Mouse (Mus musculus) limb, embryonic 14.5 days (tissue): ENCODE results near the gene Rnf181. TPM values are rescaled to one million over a fixed set of nuclear protein-coding genes. Genes with fewer than 3 reads are reported as not detected.

Experiments
- ATAC-seq: fragments of 200-750 bp; cut with Nextera tagmentation; 2 replicates; pipeline ENCODE4 v1.8.0; 2017; ENCODE audit warnings: low read depth, moderate number of reproducible peaks, moderate TSS enrichment; ENCODE audit not compliant: low FRiP score
- DNase-seq: peaks from one replicate; pipeline ENCODE4 v3.0.0-alpha.2; 2015; ENCODE audit warnings: low spot score
- H3K27ac ChIP-seq: fragments of 300-500 bp; sonication (generic); replicated peaks from 2 replicates; pipeline ENCODE4 v1.5.1; 2014; ENCODE audit warnings: low read depth, mild to moderate bottlenecking, low read length, moderate library complexity, mixed read lengths
- H3K27me3 ChIP-seq: fragments of 300-500 bp; sonication (generic); 2 replicates; pipeline ENCODE4 v1.6.1; 2014; ENCODE audit warnings: low read length, mixed read lengths; ENCODE audit not compliant: control insufficient read depth, insufficient read depth
- H3K36me3 ChIP-seq: fragments of 300-500 bp; sonication (generic); 2 replicates; pipeline ENCODE4 v1.6.1; 2014; ENCODE audit warnings: mild to moderate bottlenecking, low read length, moderate library complexity, mixed read lengths; ENCODE audit not compliant: control insufficient read depth, insufficient read depth
- H3K4me1 ChIP-seq: fragments of 300-500 bp; sonication (generic); 2 replicates; pipeline ENCODE4 v1.6.1; 2014; ENCODE audit warnings: antibody characterized with exemption, low read length, mixed read lengths; ENCODE audit not compliant: control insufficient read depth, insufficient read depth
- H3K4me2 ChIP-seq: fragments of 300-500 bp; sonication (generic); replicated peaks from 2 replicates; pipeline ENCODE4 v1.6.1; 2014; ENCODE audit warnings: low read depth, mild to moderate bottlenecking, low read length, moderate library complexity; ENCODE audit not compliant: severe bottlenecking
- H3K4me3 ChIP-seq: fragments of 300-500 bp; sonication (generic); replicated peaks from 2 replicates; pipeline ENCODE4 v1.5.1; 2014; ENCODE audit warnings: low read length
- H3K9ac ChIP-seq: fragments of 300-500 bp; sonication (generic); 2 replicates; pipeline ENCODE4 v1.6.1; 2014; ENCODE audit warnings: mild to moderate bottlenecking, low read depth, low read length, moderate library complexity; ENCODE audit not compliant: severe bottlenecking
- H3K9me3 ChIP-seq: fragments of 300-500 bp; sonication (generic); 2 replicates; pipeline ENCODE4 v1.6.1; 2016; ENCODE audit warnings: low read length; ENCODE audit not compliant: control insufficient read depth
- POLR2A ChIP-seq: fragments of 200-500 bp; IDR thresholded peaks from 2 replicates; pipeline ENCODE4 v1.8.0; 2012; ENCODE audit warnings: inconsistent platforms, mild to moderate bottlenecking, moderate library complexity, borderline replicate concordance; ENCODE audit not compliant: insufficient read depth, insufficient read length; ENCODE audit errors: extremely low read depth
- WGBS: fragments of 180-500 bp; shearing (Covaris S2); extraction: QIAGEN DNeasy Blood & Tissue Kit; methylation state at CpG from one replicate; pipeline ENCODE4 v1.1.7; 2014; 5-methylcytosine and 5-hydroxymethylcytosine counted together
- polyA plus RNA-seq, 2 experiments: library from polyadenylated mRNA; depleted of rRNA in 1 of 2; stranded (reverse) in 1 of 2; unstranded in 1 of 2; fragments of >200 nt; fragmentation: Nextera tagmentation in 1 of 2; extraction: Ambion mirVana in 1 of 2; gene quantifications; 2 replicates each; pipeline versions ENCODE4 v1.2.1 to v1.2.3; 2012 to 2014

Gene Rnf181
- polyA plus RNA-seq, 2 experiments: 65.7 to 84.4 TPM

DNA sequence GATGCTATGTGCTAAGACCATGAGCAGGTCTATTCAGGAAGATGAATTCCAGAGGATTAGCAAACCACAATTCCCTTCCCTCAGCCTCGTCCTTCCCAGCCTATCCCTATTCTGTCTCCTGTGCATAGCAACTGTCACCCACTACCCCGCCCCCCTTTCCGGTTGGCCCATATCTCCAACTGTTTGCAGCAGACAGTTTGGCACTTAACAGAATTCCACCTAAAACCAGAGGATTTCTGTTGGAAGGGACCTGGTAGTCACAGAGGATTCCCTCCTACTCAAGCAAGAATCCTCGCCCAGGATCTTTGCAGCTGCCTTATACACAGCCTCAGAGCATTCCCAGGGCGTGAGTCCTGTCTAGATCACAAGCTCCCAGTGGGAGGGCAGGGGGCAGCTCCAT is 4.4 kb upstream of the Rnf181 start:
- H3K4me1 ChIP-seq: no peaks in the 10 kb centered on the region
- no peak overlapping the region for H3K27ac ChIP-seq
- no peak for DNase-seq
- H3K9me3 ChIP-seq: no peaks in the 10 kb centered on the region
- WGBS: 45% methylated on average over 5 of the region's 5 CpGs
- no peaks in the 10 kb centered on the region for H3K27me3 ChIP-seq
- no peak for TF ChIP-seq POLR2A
- no peak overlapping the region for H3K4me2 ChIP-seq
- H3K9ac ChIP-seq: no peak overlapping the region
- no peak; the same call in 1 of the 2 replicates for ATAC-seq
- H3K36me3 ChIP-seq: no peaks in the 10 kb centered on the region
- H3K4me3 ChIP-seq: no peak overlapping the region

DNA sequence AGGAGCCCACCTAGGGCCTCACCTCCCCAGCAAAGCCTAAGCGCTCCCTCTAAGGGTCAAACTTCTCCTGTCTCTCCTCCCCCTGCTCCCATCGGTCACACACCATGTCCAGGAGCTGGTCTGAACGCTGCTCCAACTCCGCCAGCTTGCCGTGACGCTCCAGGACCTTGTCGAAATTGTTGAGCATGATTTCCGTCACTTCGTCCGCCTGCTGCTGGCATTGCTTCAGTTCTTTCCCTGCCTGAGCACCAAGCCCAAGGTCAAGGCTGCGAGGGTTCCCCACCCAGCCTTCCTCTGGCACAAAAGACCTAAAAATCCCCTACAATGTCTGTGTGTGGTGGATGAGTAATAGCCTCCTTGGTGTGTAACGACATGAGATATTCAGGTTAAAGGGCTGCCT is 3.3 kb upstream of the Rnf181 start:
- Histone ChIP-seq H3K4me3 (no peak overlapping the region), H3K9ac (no peak overlapping the region), H3K9me3 (no peaks in the 10 kb centered on the region), H3K36me3 (no peaks in the 10 kb centered on the region), H3K27me3 (no peaks in the 10 kb centered on the region), H3K27ac (no peak overlapping the region), H3K4me2 (no peak overlapping the region), H3K4me1 (no peaks in the 10 kb centered on the region)
- 87% methylated on average over 12 of the region's 12 CpGs for WGBS
- ATAC-seq (no peak), DNase-seq (no peak)
- TF ChIP-seq POLR2A: no peak

DNA sequence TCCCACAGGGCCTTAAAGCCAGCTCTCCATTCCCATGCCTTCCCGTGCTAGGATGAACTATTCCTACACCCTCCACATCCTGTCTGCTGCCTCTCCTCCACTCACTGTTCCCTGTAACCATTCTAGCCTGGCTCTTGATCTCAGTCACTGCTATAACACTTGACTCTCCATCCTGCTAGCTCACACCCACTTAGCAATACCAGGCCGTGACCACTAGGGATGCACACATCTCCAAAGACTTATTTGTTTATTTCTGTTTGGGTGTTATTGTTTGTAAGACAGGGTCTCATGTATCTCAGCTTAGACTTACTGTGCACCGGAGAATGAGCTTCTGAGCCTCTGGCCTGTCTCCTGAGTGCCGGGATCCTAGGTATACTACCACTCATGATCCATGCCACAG is 2.8 kb upstream of the Rnf181 start:
- ATAC-seq: no peak
- no peak for TF ChIP-seq POLR2A

DNA sequence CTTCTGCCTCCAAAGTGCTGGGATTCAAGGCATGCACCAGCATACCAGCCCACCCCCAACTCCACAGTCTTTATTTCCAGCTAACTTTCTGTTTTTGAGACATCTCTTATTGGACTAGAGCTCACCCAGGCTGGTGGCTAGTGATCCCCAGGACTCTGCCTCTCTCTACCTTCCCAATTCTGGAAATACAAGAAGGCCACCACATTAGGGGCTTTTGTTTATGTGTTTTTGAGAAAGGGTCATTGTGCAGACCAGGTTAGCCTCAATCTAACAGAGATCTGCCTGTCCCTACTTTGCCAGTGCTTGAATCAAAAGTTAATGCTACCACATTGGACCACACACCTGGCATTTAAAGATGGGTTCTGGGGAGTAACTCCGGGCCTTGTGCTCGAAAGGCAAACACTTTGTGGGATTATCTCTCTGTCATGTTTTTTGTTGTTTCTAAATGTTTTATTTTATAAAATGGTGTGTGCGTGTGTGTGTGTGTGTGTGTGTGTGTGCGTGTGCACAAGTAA is 761 bp upstream of the Rnf181 start:
- Histone ChIP-seq H3K4me3 (no peak overlapping the region), H3K27ac (no peak overlapping the region), H3K27me3 (no peaks in the 10 kb centered on the region), H3K4me1 (no peaks in the 10 kb centered on the region), H3K9ac (no peak overlapping the region), H3K36me3 (no peaks in the 10 kb centered on the region), H3K9me3 (no peaks in the 10 kb centered on the region), H3K4me2 (no peak overlapping the region)
- TF ChIP-seq POLR2A: no peak
- WGBS: 80% methylated on average over 4 of the region's 4 CpGs
- ATAC-seq (no peak), DNase-seq (no peak)

More for the DNA sequence above, 2.8 kb upstream of the Rnf181 start:
- Histone ChIP-seq H3K9me3 (no peaks in the 10 kb centered on the region), H3K4me1 (no peaks in the 10 kb centered on the region), H3K9ac (no peak overlapping the region), H3K36me3 (no peaks in the 10 kb centered on the region), H3K27me3 (no peaks in the 10 kb centered on the region), H3K4me2 (no peak overlapping the region), H3K27ac (no peak overlapping the region), H3K4me3 (no peak overlapping the region)
- DNase-seq: no peak
- WGBS: 71% methylated on average over 4 of the region's 4 CpGs

DNA sequence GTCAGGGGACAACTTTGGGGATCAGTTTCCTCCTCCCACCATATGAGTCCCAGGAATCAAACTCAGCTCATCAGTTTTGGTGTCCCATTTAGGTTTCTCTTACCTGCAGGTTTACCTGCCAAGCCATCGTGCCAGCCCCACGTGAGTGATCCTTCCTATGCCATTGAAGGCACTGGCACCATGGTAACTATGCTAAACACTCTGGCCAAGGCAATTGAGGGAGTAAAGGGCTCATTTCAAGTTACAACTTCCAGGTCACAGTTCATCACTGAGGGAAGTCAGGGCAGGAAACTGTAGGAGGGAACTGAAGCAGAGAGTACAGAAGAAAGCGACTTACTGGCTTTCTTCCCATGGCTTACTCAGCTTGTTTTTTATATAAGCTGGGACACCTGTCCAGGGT is 452 bp downstream of the Rnf181 start:
- ATAC-seq (no peak), DNase-seq (no peak)
- no peak for TF ChIP-seq POLR2A
- no peaks in the 10 kb centered on the region for H3K9me3 ChIP-seq
- WGBS: 67% methylated on average over 3 of the region's 3 CpGs
- H3K9ac ChIP-seq: no peak overlapping the region
- H3K27ac ChIP-seq: no peak overlapping the region
- H3K4me3 ChIP-seq: no peak overlapping the region
- peaks cover 6% of the 10 kb centered on the region for H3K4me1 ChIP-seq
- no peak overlapping the region for H3K4me2 ChIP-seq
- no peaks in the 10 kb centered on the region for H3K27me3 ChIP-seq
- H3K36me3 ChIP-seq: no peaks in the 10 kb centered on the region

DNA sequence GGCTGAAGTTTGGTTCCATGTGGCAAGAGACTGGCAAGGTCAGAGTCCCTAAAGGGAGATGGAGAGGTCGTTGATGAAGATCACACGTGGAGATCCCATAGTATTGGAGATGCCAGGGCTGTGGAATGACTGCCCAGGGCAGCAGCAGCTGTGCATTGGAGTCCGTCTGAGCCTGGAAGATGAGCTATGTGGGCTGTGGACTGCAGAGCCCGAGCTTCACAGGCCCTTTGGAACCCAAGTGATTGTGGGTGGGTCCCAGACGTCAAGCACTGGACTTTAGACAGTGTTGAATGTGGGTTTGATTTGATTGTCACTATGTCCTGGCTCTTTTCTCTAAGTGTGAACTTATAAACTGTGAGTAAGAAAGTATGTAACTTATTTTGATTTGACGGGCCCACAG is 1.8 kb downstream of the Rnf181 start:
- ATAC-seq: no peak
- 73% methylated on average over 6 of the region's 6 CpGs for WGBS

More for the DNA sequence above, 1.8 kb downstream of the Rnf181 start:
- Histone ChIP-seq H3K4me2 (no peak overlapping the region), H3K36me3 (peaks cover 6% of the 10 kb centered on the region), H3K9ac (no peak overlapping the region), H3K4me1 (peaks cover 7% of the 10 kb centered on the region), H3K4me3 (no peak overlapping the region), H3K27ac (no peak overlapping the region), H3K9me3 (no peaks in the 10 kb centered on the region), H3K27me3 (no peaks in the 10 kb centered on the region)
- DNase-seq: no peak
- TF ChIP-seq POLR2A: no peak
